Mouse (Mus musculus) naive thymus-derived CD4-positive, alpha-beta T cell, adult 5 months (primary cell): Measurements from ENCODE around the gene Gna15. TPM values are rescaled to one million over a fixed set of nuclear protein-coding genes. Genes with fewer than 3 reads are reported as not detected.

Experiments used
- polyA plus RNA-seq: library from polyadenylated mRNA; unstranded; fragments of 100-300 nt; shearing (Covaris generic); gene quantifications from one replicate; pipeline ENCODE4 v1.2.1, GENCODE M21; 2017

The Gna15 gene
- polyA plus RNA-seq = 3.3 TPM

GRCm38 (mm10) chr10:81524051-81524605, at the start of gene Gna15:
Gene Gna15, minus strand, starts transcription at chr10:81524225.

DNA sequence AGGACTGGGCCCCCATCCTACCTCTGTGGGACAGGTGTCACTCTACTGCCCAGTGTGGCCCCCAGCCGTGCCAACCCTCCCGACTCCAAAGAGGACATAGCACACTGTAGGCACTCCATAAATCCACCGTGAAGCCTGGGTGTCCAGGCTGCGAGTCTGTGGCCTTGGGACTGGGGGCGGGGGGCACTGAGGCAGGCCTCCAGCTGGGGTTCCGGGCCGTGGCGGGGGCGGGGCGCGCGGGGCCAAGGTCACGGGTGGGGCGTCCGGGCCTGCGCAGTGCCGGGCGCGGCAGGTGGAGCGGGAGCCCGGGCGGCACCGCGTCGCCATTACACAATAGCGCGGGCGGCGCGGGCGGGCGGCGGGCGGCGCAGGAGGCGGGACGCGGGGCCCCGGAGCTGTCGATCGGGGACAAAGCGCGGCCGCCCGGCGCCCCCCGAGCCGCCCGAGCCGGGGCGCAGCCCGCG, 35.2 kb upstream of the Gna15 start, which contains the start of gene Aes:
Gene Aes (plus strand): TSS at position 326 of the 464 bp plus-strand sequence.

DNA sequence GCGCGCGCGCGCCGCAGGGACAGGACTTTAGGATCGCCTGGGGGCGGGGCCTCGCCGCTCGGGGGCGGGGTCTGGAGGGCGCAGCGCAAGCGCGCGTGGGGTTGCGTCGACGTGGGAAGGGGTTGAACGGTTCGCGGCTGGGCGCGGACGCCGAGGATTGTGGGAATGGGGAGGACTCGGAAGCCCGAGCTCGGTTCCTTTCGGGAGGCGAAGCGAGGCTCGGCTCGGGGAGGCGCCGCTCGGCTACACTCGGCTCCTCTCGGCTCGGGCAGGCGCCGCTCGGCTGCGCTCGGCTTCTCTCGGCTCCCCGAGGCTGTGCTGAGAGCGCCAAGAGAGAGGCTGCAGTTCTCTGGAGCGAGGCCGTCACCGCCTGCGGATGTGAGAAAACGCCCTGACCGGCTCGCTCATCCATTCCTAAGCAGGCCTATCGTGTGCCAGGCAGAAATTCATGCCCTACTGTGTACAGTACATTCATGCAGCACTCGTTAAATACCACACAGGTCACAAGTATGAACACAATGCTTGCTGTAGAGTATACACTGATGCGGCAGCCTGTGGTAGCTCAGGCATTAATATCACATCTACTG, 21.2 kb upstream of the Gna15 start, which contains the start of gene Gna11:
Gene Gna11 (minus strand): TSS at position 30 of the 587 bp plus-strand sequence.

DNA sequence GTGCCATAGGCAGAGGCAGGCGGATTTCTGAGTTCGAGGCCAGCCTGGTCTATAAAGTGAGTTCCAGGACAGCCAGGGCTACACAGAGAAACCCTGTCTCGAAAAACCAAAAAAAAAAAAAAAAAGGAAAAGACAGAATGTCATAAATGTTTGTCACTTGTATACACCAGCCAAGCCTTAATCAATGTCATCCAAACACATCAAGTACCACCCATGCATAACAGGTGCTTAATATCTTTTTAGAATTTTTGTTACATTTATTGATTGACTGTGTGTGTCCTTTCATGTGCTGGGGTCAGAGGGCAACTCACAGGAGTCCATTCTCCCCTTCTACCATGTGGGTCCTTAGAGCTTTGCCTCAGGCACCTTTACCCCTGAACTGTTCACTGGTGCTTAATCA, 24.0 kb downstream of the Gna15 start, which contains the start of gene S1pr4:
Gene S1pr4 (minus strand): TSS at position 101 of the 400 bp plus-strand sequence.

DNA sequence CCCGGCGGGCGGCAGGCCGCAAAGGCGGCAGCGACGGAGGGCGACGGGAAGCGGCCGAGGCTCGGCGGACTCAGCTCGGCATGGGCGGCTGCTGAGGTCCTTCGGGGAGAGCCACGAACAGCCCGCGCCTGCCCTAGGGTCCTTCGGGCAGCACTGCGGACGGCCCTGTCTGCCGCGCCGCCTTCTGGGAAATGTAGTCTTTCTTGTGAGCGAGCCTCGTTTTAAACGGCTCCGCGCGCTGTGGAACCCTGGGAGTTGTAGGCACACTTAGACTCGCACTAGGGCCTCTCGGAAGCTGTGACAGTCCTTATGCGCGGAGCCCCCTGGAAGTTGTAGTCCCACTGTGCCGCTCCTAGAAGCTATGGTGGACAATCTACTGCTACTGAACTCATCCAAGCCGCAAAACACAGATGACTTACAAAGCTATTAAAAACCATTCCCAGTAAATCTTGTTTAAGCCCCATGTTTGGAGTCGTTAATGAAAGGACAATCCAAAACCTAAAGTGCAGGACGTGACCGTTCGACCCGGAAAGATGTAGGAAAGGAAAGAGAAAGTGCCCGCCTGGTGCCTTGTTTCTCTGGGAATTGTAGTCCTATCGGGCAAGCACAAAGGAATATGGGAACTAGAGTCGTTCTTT, 27.6 kb downstream of the Gna15 start, which contains the start of gene Ncln:
Gene Ncln (minus strand): TSS at position 129 of the 638 bp plus-strand sequence.

GRCm38 (mm10) chr10:81482533-81482889, 41.5 kb downstream of the Gna15 start, which contains the start of gene Celf5:
Gene Celf5, minus strand, starts transcription at chr10:81482709.

DNA sequence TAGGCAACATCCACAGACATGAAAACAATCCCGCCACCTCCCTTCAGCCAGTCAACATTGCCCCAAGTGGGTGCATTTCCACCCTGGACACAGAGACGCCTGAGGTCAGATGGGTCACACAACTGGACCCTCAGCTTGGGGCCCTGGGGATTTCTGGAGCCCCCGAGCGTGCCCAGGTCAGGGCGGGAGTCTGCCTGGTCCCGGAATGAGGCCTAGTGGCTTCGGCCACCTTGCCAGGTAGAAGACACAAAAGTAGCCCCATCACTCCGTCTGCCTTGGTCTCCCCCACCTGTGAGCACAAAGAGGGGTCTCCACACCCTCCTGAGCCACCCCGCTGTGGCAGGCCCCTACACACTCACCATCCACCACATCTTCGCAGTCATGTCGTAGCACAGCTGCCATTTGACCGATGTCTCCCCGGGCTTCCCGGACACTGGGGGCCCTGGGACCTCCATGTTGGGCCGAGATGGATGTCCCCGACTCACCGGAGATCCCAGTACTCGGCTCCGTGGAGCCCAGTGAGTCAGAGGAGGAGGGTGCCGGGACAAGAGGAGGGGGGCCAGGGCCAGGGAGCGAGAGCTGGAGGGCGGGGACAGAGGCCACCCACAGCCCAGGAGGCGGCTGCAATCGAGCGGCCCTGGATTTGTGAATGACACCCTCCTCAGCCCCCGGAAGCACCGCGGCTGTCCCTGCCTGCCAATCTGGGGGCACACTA, 68.7 kb downstream of the Gna15 start, which contains the start of gene Nfic:
Gene Nfic (minus strand): TSS at position 455 of the 715 bp plus-strand sequence.

Other genes with a start within 250 kb of the Gna15 start
- gene Tjp3, start 232.6 kb downstream of the Gna15 start, polyA plus RNA-seq = 11.2 TPM
- gene Pip5k1c, start 231.3 kb downstream of the Gna15 start, polyA plus RNA-seq = 105 TPM
- 70.7 TPM for gene Cactin, start 203.1 kb downstream of the Gna15 start, polyA plus RNA-seq
- gene Tbxa2r, start 195.5 kb downstream of the Gna15 start, polyA plus RNA-seq = 43.5 TPM
- gene Gipc3, start 181.0 kb downstream of the Gna15 start, polyA plus RNA-seq = not detected
- 26.7 TPM for gene Hmg20b, start 173.7 kb downstream of the Gna15 start, polyA plus RNA-seq
- gene Mfsd12, start 166.7 kb downstream of the Gna15 start, polyA plus RNA-seq = 4.4 TPM
- gene 4930404N11Rik, start 158.4 kb downstream of the Gna15 start, polyA plus RNA-seq = 0.62 TPM
- 40.3 TPM for gene Fzr1, start 145.7 kb downstream of the Gna15 start, polyA plus RNA-seq
- 50.0 TPM for gene Dohh, start 139.8 kb downstream of the Gna15 start, polyA plus RNA-seq
- 2.8 TPM for gene Gm48551, start 139.8 kb downstream of the Gna15 start, polyA plus RNA-seq
- 0.90 TPM for gene Gm48552, start 135.2 kb downstream of the Gna15 start, polyA plus RNA-seq
- gene Smim24, start 131.2 kb downstream of the Gna15 start, polyA plus RNA-seq = 1.7 TPM
- 16.5 TPM for gene Nfic, start 68.6 kb downstream of the Gna15 start, polyA plus RNA-seq
- not detected for gene Celf5, start 41.5 kb downstream of the Gna15 start, polyA plus RNA-seq
- gene Ncln, start 27.8 kb downstream of the Gna15 start, polyA plus RNA-seq = 154 TPM
- gene S1pr4, start 24.1 kb downstream of the Gna15 start, polyA plus RNA-seq = 94.7 TPM
- 9.7 TPM for gene Gna11, start 21.0 kb upstream of the Gna15 start, polyA plus RNA-seq
- 989 TPM for gene Aes, start 35.3 kb upstream of the Gna15 start, polyA plus RNA-seq
- gene Tle2, start 50.3 kb upstream of the Gna15 start, polyA plus RNA-seq = 0.93 TPM
- gene Tle6, start 76.8 kb upstream of the Gna15 start, polyA plus RNA-seq = 2.5 TPM
- gene BC025920, start 82.0 kb upstream of the Gna15 start, polyA plus RNA-seq = 1.6 TPM
- gene Sirt6, start 103.6 kb upstream of the Gna15 start, polyA plus RNA-seq = 10.4 TPM
- gene Ankrd24, start 104.3 kb upstream of the Gna15 start, polyA plus RNA-seq = 2.6 TPM
- 2.4 TPM for gene Gm10778, start 124.8 kb upstream of the Gna15 start, polyA plus RNA-seq
- gene Zfp433, start 180.6 kb upstream of the Gna15 start, polyA plus RNA-seq = 15.6 TPM
- 7.0 TPM for gene Gm3055, start 246.9 kb upstream of the Gna15 start, polyA plus RNA-seq